Mouse (Mus musculus) midbrain, embryonic 16.5 days (tissue): Measurements from ENCODE around the gene Obp2a. TPM values are rescaled to one million over a fixed set of nuclear protein-coding genes. Genes with fewer than 3 reads are reported as not detected.

ENCODE experiments used
- ATAC-seq: fragments of 200-750 bp; cut with Nextera tagmentation; 2 replicates; pipeline ENCODE4 v1.8.0; 2017; ENCODE audit warnings: moderate TSS enrichment
- H3K27ac ChIP-seq: fragments of 300-500 bp; sonication (generic); 2 replicates; pipeline ENCODE4 v1.5.1; 2014; ENCODE audit warnings: mild to moderate bottlenecking, low read length, mixed read lengths
- H3K27me3 ChIP-seq: fragments of 300-500 bp; sonication (generic); 2 replicates; pipeline ENCODE4 v1.6.1; 2014; ENCODE audit warnings: low read depth, low read length, mixed read lengths; ENCODE audit not compliant: control insufficient read depth, insufficient read depth
- H3K36me3 ChIP-seq: fragments of 300-500 bp; sonication (generic); 2 replicates; pipeline ENCODE4 v1.6.1; 2014; ENCODE audit warnings: mild to moderate bottlenecking, low read length, moderate library complexity, mixed read lengths; ENCODE audit not compliant: control insufficient read depth, insufficient read depth
- H3K4me1 ChIP-seq: fragments of 300-500 bp; sonication (generic); 2 replicates; pipeline ENCODE4 v1.6.1; 2014; ENCODE audit warnings: mild to moderate bottlenecking, low read length, mixed read lengths; ENCODE audit not compliant: control insufficient read depth, insufficient read depth
- H3K4me2 ChIP-seq: fragments of 300-500 bp; sonication (generic); 2 replicates; pipeline ENCODE4 v1.6.1; 2014; ENCODE audit warnings: mild to moderate bottlenecking, low read length, mixed read lengths
- H3K4me3 ChIP-seq: fragments of 300-500 bp; sonication (generic); 2 replicates; pipeline ENCODE4 v1.5.1; 2014; ENCODE audit warnings: low read depth, mild to moderate bottlenecking, low read length, moderate library complexity, mixed read lengths
- H3K9ac ChIP-seq: fragments of 300-500 bp; sonication (generic); 2 replicates; pipeline ENCODE4 v1.6.1; 2014; ENCODE audit warnings: low read depth, low read length, mixed read lengths
- H3K9me3 ChIP-seq: fragments of 300-500 bp; sonication (generic); replicated peaks from 2 replicates; pipeline ENCODE4 v1.6.1; 2014; ENCODE audit warnings: mild to moderate bottlenecking, low read length, mixed read lengths; ENCODE audit not compliant: control insufficient read depth, poor library complexity, severe bottlenecking
- WGBS: fragments of 180-500 bp; shearing (Covaris S2); extraction: QIAGEN DNeasy Blood & Tissue Kit; methylation state at CpG from one replicate; pipeline ENCODE4 v1.1.7; 2014; 5-methylcytosine and 5-hydroxymethylcytosine counted together
- polyA plus RNA-seq: library from polyadenylated mRNA; unstranded; fragments of >200 nt; fragmentation: Nextera tagmentation; extraction: Ambion mirVana; gene quantifications from 2 replicates; pipeline ENCODE4 v1.2.1, GENCODE M21; 2015

Gene Obp2a
- polyA plus RNA-seq, 1 experiment from 2014 or later: not detected

GRCm38 (mm10) chr2:25741671-25742070 lies 41.8 kb downstream of the Obp2a start:
- WGBS: 65% methylated on average over 1 of the region's 1 CpGs
- Histone ChIP-seq H3K4me2 (no peak overlapping the region), H3K9me3 (no peaks in the 10 kb centered on the region), H3K36me3 (no peaks in the 10 kb centered on the region), H3K9ac (no peak overlapping the region), H3K27me3 (no peaks in the 10 kb centered on the region), H3K27ac (no peak overlapping the region), H3K4me3 (no peak overlapping the region), H3K4me1 (no peaks in the 10 kb centered on the region)
- ATAC-seq: no peak

Other genes with a start within 250 kb of the Obp2a start
- 2.8 and 3.4 TPM in 2 replicates for gene Clic3, start 243.2 kb upstream of the Obp2a start, polyA plus RNA-seq
- 121 and 130 TPM in 2 replicates for gene Paxx, start 238.9 kb upstream of the Obp2a start, polyA plus RNA-seq
- 465 and 593 TPM in 2 replicates for gene Ptgds, start 230.0 kb upstream of the Obp2a start, polyA plus RNA-seq
- not detected in 2 replicates for gene Lcn12, start 206.1 kb upstream of the Obp2a start, polyA plus RNA-seq
- gene Fbxw5, start 199.3 kb upstream of the Obp2a start, polyA plus RNA-seq: 137 and 139 TPM in 2 replicates
- 5.1 and 5.9 TPM in 2 replicates for gene C8g, start 198.3 kb upstream of the Obp2a start, polyA plus RNA-seq
- gene Traf2, start 153.1 kb upstream of the Obp2a start, polyA plus RNA-seq: 15.2 and 15.9 TPM in 2 replicates
- gene Edf1, start 142.2 kb upstream of the Obp2a start, polyA plus RNA-seq: 374 and 380 TPM in 2 replicates
- gene Mamdc4, start 125.2 kb upstream of the Obp2a start, polyA plus RNA-seq: 0.50 and 2.4 TPM in 2 replicates
- gene Phpt1, start 124.8 kb upstream of the Obp2a start, polyA plus RNA-seq: 148 and 149 TPM in 2 replicates
- 11.4 and 14.9 TPM in 2 replicates for gene Ajm1, start 118.3 kb upstream of the Obp2a start, polyA plus RNA-seq
- 64.7 and 68.3 TPM in 2 replicates for gene Rabl6, start 91.5 kb upstream of the Obp2a start, polyA plus RNA-seq
- gene Ccdc183, start 82.4 kb upstream of the Obp2a start, polyA plus RNA-seq: 0.11 and 0.24 TPM in 2 replicates
- 56.4 and 67.2 TPM in 2 replicates for gene Tmem141, start 78.0 kb upstream of the Obp2a start, polyA plus RNA-seq
- 2.5 and 3.1 TPM in 2 replicates for gene Fcna, start 72.0 kb upstream of the Obp2a start, polyA plus RNA-seq
- gene Lcn8, start 46.9 kb upstream of the Obp2a start, polyA plus RNA-seq: not detected in 2 replicates
- not detected in 2 replicates for gene Lcn5, start 42.1 kb upstream of the Obp2a start, polyA plus RNA-seq
- gene Lcn6, start 23.3 kb upstream of the Obp2a start, polyA plus RNA-seq: not detected in 2 replicates
- not detected in 2 replicates for gene Lcn10, start 17.3 kb upstream of the Obp2a start, polyA plus RNA-seq
- 158 and 170 TPM in 2 replicates for gene Bmyc, start 6.7 kb downstream of the Obp2a start, polyA plus RNA-seq
- gene Obp2b, start 37.0 kb downstream of the Obp2a start, polyA plus RNA-seq: not detected in 2 replicates
- not detected in 2 replicates for gene Lcn3, start 65.5 kb downstream of the Obp2a start, polyA plus RNA-seq
- gene Lcn11, start 77.0 kb downstream of the Obp2a start, polyA plus RNA-seq: not detected in 2 replicates
- not detected in 2 replicates for gene Gm13539, start 82.2 kb downstream of the Obp2a start, polyA plus RNA-seq
- gene Glt6d1, start 115.8 kb downstream of the Obp2a start, polyA plus RNA-seq: not detected in 2 replicates
- not detected in 2 replicates for gene Lcn9, start 123.1 kb downstream of the Obp2a start, polyA plus RNA-seq
- not detected in 2 replicates for gene Sohlh1, start 147.2 kb downstream of the Obp2a start, polyA plus RNA-seq
- 18.8 and 21.8 TPM in 2 replicates for gene Kcnt1, start 163.7 kb downstream of the Obp2a start, polyA plus RNA-seq